Mouse (Mus musculus): ENCODE results near the gene Armc7. TPM values are rescaled to one million over a fixed set of nuclear protein-coding genes. Genes with fewer than 3 reads are reported as not detected.
A peak's percentile ranks its signal among the peaks of the same experiment; 100 is the strongest.

Armc7 gene
- polyA plus RNA-seq, 1 experiment from 2014 or later, result 16.8 TPM

DNA sequence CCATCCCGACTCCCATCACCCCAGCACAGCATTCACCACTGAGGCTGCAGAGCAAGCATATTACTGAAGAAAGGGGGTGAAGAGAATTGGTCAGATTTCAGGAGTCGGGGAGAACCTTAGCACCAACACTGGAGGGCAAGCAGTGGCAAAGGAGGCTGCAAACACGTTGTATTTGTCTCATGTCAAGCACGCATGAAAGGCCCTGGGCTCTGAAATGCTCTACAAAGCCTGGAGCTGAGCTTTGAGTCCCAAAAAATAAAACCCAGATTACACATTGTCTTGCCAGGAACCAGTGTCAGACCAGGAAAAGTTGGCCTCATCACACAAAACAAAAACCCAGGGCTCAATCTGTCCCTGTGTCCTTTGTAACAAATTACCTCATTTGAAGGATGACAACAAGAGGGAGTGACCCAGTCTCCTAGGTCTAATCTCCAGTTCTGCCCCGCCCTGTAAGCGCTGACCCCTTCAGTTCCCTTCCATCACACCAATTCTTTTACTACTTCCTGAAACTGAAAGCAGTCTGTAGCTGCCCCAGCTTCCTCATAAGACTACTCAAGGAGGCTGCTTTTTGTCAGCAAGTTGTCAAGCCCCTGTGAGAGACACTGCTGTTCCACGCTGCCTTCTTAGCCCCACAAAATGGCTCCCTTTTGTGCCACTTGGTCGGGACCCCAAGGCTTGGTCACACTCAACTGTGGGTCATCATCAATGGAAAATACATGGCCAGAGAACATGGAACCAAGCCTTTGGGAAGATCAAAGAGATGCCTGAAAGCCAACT lies 37.1 kb downstream of the Armc7 start:
- Histone ChIP-seq H3K36me3 (ENCODE audit: control insufficient read depth, insufficient read depth, low read length) (no peaks in the 10 kb centered on the region), H3K9me3 (ENCODE audit: control insufficient read depth, low read length) (no peaks in the 10 kb centered on the region), H3K4me1 (ENCODE audit: control insufficient read depth, insufficient read depth, low read depth, low read length) (peaks cover 39% of the 10 kb centered on the region), H3K27ac (ENCODE audit: low read depth, low read length) (peak overlapping the region; percentile 94), H3K9ac (ENCODE audit: low read depth, low read length) (peak overlapping the region; percentile 100), H3K27me3 (replicated peaks; ENCODE audit: control insufficient read depth, insufficient read depth, low read length) (no peaks in the 10 kb centered on the region), H3K4me3 (ENCODE audit: low read length) (peak overlapping the region; percentile 100), H3K4me2 (ENCODE audit: low read length) (peak overlapping the region; percentile 84)
- no peak for ATAC-seq
- WGBS, result 13% methylated on average over 8 of the region's 8 CpGs

DNA sequence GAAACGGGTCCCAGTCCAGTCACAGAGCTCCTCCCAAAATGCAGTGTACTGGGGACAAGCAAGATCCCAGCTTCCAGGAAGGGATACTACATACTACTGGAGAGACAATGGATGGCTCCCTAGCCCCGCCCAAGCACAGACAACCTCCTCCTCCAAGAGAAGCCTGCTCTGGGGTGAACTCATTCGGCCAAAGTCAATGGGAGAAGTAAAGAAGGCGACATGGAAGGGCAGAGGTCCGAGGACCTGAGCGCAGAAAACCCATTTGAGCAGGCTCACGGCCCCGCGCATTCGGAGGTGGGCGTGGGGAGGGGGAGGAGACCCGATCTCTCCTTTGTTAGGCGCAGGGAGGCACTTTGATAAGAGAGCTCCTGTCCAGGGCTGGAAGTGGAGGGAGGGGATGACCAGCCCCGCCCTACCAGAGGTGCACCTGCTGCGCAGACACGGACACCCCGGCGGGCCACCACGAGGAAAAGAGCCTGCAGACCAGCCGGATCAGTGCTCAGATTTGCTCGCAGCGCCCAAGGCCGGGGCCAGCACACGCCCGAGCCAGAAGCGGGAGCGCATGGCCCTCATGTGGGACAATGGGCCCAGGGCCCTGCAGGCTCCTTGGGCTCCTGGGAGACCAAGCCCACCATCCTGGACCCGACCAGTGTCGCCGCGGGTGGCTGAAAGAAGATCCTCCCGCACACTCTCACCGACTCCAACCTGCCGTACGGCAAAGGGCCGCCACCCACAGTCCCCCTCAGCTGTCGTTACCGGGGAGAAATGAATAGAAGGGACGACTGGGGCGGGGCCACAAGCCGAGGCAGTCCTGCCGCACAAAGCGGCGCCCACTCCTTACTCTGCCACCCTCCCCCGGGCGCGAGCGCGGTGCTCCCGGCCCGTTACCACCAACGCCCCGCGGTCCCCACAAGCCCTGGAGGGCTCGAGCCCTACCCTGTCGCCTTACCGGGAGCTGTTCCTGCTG lies 38.1 kb downstream of the Armc7 start:
- Histone ChIP-seq H3K9me3 (ENCODE audit: control insufficient read depth, low read length) (no peaks in the 10 kb centered on the region), H3K4me1 (ENCODE audit: control insufficient read depth, insufficient read depth, low read depth, low read length) (peaks cover 30% of the 10 kb centered on the region), H3K27ac (ENCODE audit: low read depth, low read length) (peak overlapping the region; percentile 94), H3K36me3 (ENCODE audit: control insufficient read depth, insufficient read depth, low read length) (no peaks in the 10 kb centered on the region), H3K4me2 (ENCODE audit: low read length) (peak overlapping the region; percentile 84), H3K4me3 (ENCODE audit: low read length) (peak overlapping the region; percentile 100), H3K9ac (ENCODE audit: low read depth, low read length) (peak overlapping the region; percentile 100), H3K27me3 (replicated peaks; ENCODE audit: control insufficient read depth, insufficient read depth, low read length) (no peaks in the 10 kb centered on the region)
- peak; percentile 69 for ATAC-seq
- WGBS, result under 1% methylated on average over 57 of the region's 57 CpGs

DNA sequence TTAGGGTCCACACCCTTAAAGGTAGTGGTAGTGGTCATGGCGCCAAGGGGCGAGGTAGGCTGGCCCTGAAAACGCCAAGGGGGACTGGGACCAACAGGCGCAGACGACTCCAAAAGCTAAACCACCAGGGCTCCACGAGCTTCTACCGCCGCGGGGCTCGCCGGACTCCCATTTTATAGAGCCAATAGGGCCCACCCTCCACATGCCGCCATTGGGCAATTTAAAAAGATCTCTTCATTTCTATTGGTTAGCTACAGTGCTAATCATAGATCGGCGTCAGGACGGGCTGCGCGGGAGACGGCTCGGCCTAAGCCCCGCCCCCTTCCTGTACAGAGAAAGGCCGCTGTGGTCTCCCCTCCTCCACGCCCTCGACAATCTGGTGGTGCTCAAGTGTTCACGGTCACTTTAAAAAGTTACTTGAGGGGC lies 38.8 kb downstream of the Armc7 start, which contains the start of gene Jpt1:
Gene Jpt1, minus strand, starts transcription at position 150 of the 426 bp plus-strand sequence.
- peak; percentile 98 for ATAC-seq
- under 1% methylated on average over 24 of the region's 24 CpGs for WGBS
- peak within 1 kb of the TSS; percentile 100 for H3K9ac ChIP-seq (ENCODE audit: low read depth, low read length)

DNA sequence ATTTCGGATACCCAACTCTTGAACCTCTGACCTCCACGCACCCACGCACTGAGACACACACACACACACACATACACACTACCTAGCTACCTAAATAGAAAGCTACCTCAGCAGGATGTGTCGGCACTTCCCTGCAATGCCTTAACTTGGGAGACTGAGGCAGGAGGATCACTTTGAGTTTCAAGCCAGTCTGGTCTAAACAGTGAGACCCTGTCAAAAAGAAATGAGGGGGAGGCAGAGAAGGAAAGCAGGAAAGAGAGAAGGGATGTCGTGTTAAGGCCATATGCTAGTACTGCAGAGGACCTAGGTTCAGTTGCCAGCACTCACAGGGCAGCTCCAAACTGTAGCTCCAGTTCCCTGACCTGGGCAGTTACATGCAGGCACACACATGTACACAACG lies 39.6 kb downstream of the Armc7 start:
- 76% methylated on average over 6 of the region's 6 CpGs for whole genome bisulfite sequencing
- H3K4me1 ChIP-seq (ENCODE audit: control insufficient read depth, insufficient read depth, low read depth, low read length), result peaks cover 21% of the 10 kb centered on the region

More for the DNA sequence above, 38.8 kb downstream of the Armc7 start, which contains the start of gene Jpt1:
- no peaks in the 10 kb centered on the region for H3K27me3 ChIP-seq (replicated peaks; ENCODE audit: control insufficient read depth, insufficient read depth, low read length)
- H3K36me3 ChIP-seq (ENCODE audit: control insufficient read depth, insufficient read depth, low read length), result no peaks in the 10 kb centered on the region
- peak within 1 kb of the TSS; percentile 94 for H3K27ac ChIP-seq (ENCODE audit: low read depth, low read length)
- peaks cover 25% of the 10 kb centered on the region for H3K4me1 ChIP-seq (ENCODE audit: control insufficient read depth, insufficient read depth, low read depth, low read length)
- no peaks in the 10 kb centered on the region for H3K9me3 ChIP-seq (ENCODE audit: control insufficient read depth, low read length)
- peak within 1 kb of the TSS; percentile 100 for H3K4me3 ChIP-seq (ENCODE audit: low read length)
- H3K4me2 ChIP-seq (ENCODE audit: low read length), result peak within 1 kb of the TSS; percentile 84

DNA sequence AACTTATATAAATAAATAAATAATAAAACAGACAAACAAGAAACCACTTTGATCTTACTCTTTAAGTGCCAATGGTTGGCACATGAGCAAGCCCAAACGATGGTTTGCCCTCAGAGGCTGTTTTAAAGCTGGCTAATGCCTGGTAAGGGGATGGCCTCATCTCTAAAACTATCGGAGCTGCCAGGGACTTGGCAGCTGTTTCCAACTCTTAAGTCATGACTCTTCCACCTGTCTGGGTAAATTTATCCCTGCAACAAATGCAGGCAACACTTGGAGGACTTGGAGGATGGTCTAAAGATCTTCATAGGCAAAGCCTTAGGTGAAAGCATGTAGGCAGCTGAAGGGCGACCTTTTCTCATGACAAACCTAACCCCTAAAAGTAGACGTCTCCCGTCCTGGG lies 41.5 kb downstream of the Armc7 start:
- Histone ChIP-seq H3K27me3 (replicated peaks; ENCODE audit: control insufficient read depth, insufficient read depth, low read length) (no peaks in the 10 kb centered on the region), H3K4me1 (ENCODE audit: control insufficient read depth, insufficient read depth, low read depth, low read length) (peaks cover 2% of the 10 kb centered on the region; the same call in 1 of the 2 replicates), H3K9ac (ENCODE audit: low read depth, low read length) (no peak overlapping the region), H3K9me3 (ENCODE audit: control insufficient read depth, low read length) (no peaks in the 10 kb centered on the region), H3K36me3 (ENCODE audit: control insufficient read depth, insufficient read depth, low read length) (no peaks in the 10 kb centered on the region), H3K27ac (ENCODE audit: low read depth, low read length) (no peak overlapping the region), H3K4me2 (ENCODE audit: low read length) (no peak overlapping the region), H3K4me3 (ENCODE audit: low read length) (no peak overlapping the region)
- 81% methylated on average over 5 of the region's 5 CpGs for WGBS
- no peak for ATAC-seq

More for the DNA sequence above, 39.6 kb downstream of the Armc7 start:
- H3K4me2 ChIP-seq (ENCODE audit: low read length), result no peak overlapping the region
- no peaks in the 10 kb centered on the region for H3K27me3 ChIP-seq (replicated peaks; ENCODE audit: control insufficient read depth, insufficient read depth, low read length)
- no peaks in the 10 kb centered on the region for H3K36me3 ChIP-seq (ENCODE audit: control insufficient read depth, insufficient read depth, low read length)
- H3K27ac ChIP-seq (ENCODE audit: low read depth, low read length), result no peak overlapping the region
- no peak overlapping the region for H3K4me3 ChIP-seq (ENCODE audit: low read length)
- no peaks in the 10 kb centered on the region for H3K9me3 ChIP-seq (ENCODE audit: control insufficient read depth, low read length)
- H3K9ac ChIP-seq (ENCODE audit: low read depth, low read length), result no peak overlapping the region
- ATAC-seq, result no peak

DNA sequence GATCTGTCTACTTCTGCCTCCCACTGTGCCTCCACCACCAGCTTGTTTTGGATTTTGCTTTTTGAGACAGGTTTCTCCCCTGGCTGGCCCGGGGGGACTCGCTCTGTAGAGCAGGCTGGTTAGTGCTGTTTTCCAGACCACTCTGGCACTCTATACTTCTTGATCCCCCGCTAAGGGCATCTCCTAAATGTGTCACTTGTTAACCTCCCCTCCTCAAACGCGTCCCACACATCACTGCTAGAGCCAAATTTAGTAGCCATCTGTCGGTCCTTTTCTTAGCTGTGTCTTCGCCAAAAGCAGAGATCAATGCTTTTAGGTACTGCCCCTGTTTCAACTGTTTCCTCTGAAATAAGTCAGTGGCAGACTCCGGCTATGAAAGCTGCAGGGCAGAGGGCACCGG lies 43.2 kb downstream of the Armc7 start:
- Histone ChIP-seq H3K4me3 (ENCODE audit: low read length) (no peak overlapping the region), H3K9ac (ENCODE audit: low read depth, low read length) (no peak overlapping the region), H3K4me2 (ENCODE audit: low read length) (no peak overlapping the region), H3K27ac (ENCODE audit: low read depth, low read length) (no peak overlapping the region), H3K4me1 (ENCODE audit: control insufficient read depth, insufficient read depth, low read depth, low read length) (no peaks in the 10 kb centered on the region), H3K36me3 (ENCODE audit: control insufficient read depth, insufficient read depth, low read length) (peaks cover 4% of the 10 kb centered on the region; the same call in 1 of the 2 replicates), H3K9me3 (ENCODE audit: control insufficient read depth, low read length) (no peaks in the 10 kb centered on the region), H3K27me3 (replicated peaks; ENCODE audit: control insufficient read depth, insufficient read depth, low read length) (no peaks in the 10 kb centered on the region)
- ATAC-seq, result no peak
- 73% methylated on average over 9 of the region's 9 CpGs for WGBS

DNA sequence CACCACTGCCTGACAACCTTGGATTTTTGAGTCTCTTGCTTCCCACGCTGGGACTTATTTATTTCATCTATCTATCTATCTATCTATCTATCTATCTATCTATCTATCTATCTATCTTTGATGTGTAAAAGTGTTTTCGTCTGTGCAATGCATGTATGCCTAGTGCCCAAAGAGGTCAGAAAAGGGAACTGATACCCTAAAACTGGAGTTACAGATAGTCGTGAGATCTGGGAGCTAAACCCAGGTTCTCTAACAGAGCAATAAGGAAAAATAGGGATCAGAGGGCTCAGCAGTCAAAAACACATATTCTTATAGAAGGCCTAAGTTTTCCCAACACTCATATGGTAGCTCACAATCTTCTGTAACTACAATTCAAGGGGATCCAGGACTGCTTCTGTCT lies 44.1 kb downstream of the Armc7 start:
- ATAC-seq, result no peak
- no peak overlapping the region for H3K4me2 ChIP-seq (ENCODE audit: low read length)
- H3K36me3 ChIP-seq (ENCODE audit: control insufficient read depth, insufficient read depth, low read length), result peaks cover 7% of the 10 kb centered on the region; the same call in 1 of the 2 replicates
- WGBS, result 87% methylated on average over 3 of the region's 3 CpGs
- H3K4me3 ChIP-seq (ENCODE audit: low read length), result no peak overlapping the region
- H3K4me1 ChIP-seq (ENCODE audit: control insufficient read depth, insufficient read depth, low read depth, low read length), result no peaks in the 10 kb centered on the region
- H3K9ac ChIP-seq (ENCODE audit: low read depth, low read length), result no peak overlapping the region
- H3K27ac ChIP-seq (ENCODE audit: low read depth, low read length), result no peak overlapping the region
- H3K27me3 ChIP-seq (replicated peaks; ENCODE audit: control insufficient read depth, insufficient read depth, low read length), result no peaks in the 10 kb centered on the region
- H3K9me3 ChIP-seq (ENCODE audit: control insufficient read depth, low read length), result no peaks in the 10 kb centered on the region

DNA sequence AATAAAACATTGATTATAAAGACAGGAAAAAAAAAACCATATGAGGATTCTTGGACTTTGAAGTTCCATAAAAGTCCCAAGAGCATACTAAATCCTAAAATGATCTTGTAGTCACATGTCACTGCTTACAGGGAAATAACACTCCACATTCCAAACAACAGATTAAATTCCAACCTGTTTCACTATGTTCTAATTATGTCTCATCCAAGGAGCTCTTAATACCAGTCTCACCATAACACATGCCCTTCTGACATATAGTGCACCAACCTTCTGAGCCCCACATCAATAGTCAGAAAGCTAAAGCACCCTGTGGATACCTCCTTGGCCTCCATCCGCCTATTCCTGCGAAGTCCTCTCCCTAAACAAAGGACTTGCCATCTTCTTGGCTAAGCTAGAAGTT lies 44.8 kb downstream of the Armc7 start:
- H3K4me3 ChIP-seq (ENCODE audit: low read length), result no peak overlapping the region
- WGBS, result 60% methylated on average over 2 of the region's 2 CpGs
- no peak overlapping the region for H3K9ac ChIP-seq (ENCODE audit: low read depth, low read length)
- H3K4me2 ChIP-seq (ENCODE audit: low read length), result no peak overlapping the region
- H3K27ac ChIP-seq (ENCODE audit: low read depth, low read length), result no peak overlapping the region
- H3K9me3 ChIP-seq (ENCODE audit: control insufficient read depth, low read length), result no peaks in the 10 kb centered on the region
- H3K36me3 ChIP-seq (ENCODE audit: control insufficient read depth, insufficient read depth, low read length), result peaks cover 8% of the 10 kb centered on the region; the same call in 1 of the 2 replicates
- no peak for ATAC-seq
- no peaks in the 10 kb centered on the region for H3K27me3 ChIP-seq (replicated peaks; ENCODE audit: control insufficient read depth, insufficient read depth, low read length)
- H3K4me1 ChIP-seq (ENCODE audit: control insufficient read depth, insufficient read depth, low read depth, low read length), result no peaks in the 10 kb centered on the region

DNA sequence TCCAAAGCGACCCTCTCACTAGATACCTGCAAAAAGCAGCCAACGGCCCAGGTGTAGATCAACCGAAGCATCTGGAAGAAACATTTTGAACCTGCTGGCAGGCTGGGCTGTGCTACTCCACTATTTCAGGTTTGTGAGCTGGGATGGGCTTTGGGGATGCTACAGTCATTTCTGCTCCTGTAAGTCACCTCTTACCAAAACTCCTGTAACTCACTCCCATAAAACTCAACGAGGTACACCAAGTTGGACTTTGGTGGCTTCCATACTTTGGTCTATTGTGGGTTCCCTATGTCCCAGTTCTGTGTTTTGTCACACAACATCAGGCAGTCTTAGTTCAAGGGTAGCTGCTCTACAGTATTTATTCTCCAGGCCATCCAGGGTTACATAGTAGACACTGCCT lies 45.6 kb downstream of the Armc7 start:
- WGBS, result 85% methylated on average over 4 of the region's 4 CpGs
- no peaks in the 10 kb centered on the region for H3K9me3 ChIP-seq (ENCODE audit: control insufficient read depth, low read length)
- H3K27ac ChIP-seq (ENCODE audit: low read depth, low read length), result no peak overlapping the region
- peaks cover 16% of the 10 kb centered on the region for H3K36me3 ChIP-seq (ENCODE audit: control insufficient read depth, insufficient read depth, low read length)
- ATAC-seq, result no peak
- no peaks in the 10 kb centered on the region for H3K27me3 ChIP-seq (replicated peaks; ENCODE audit: control insufficient read depth, insufficient read depth, low read length)
- H3K4me3 ChIP-seq (ENCODE audit: low read length), result no peak overlapping the region
- no peaks in the 10 kb centered on the region for H3K4me1 ChIP-seq (ENCODE audit: control insufficient read depth, insufficient read depth, low read depth, low read length)
- no peak overlapping the region for H3K4me2 ChIP-seq (ENCODE audit: low read length)
- no peak overlapping the region for H3K9ac ChIP-seq (ENCODE audit: low read depth, low read length)
